Mouse (Mus musculus) heart, embryonic 14.5 days (tissue): ENCODE results near the gene Tmem147. TPM values are rescaled to one million over a fixed set of nuclear protein-coding genes. Genes with fewer than 3 reads are reported as not detected.

ENCODE experiments used
- polyA plus RNA-seq: library from polyadenylated mRNA; unstranded; fragments of >200 nt; fragmentation: Nextera tagmentation; extraction: Ambion mirVana; gene quantifications from 2 replicates; pipeline ENCODE4 v1.2.1, GENCODE M21; 2014

The Tmem147 gene
- polyA plus RNA-seq, 1 experiment from 2014 or later, result 205 TPM

Other genes with a start within 250 kb of the Tmem147 start
- not detected in 2 replicates for gene Prodh2, start 235.9 kb downstream of the Tmem147 start, polyA plus RNA-seq
- 7.2 and 9.0 TPM in 2 replicates for gene Arhgap33, start 194.5 kb downstream of the Tmem147 start, polyA plus RNA-seq
- gene Hspb6, start 177.4 kb downstream of the Tmem147 start, polyA plus RNA-seq, result 141 and 155 TPM in 2 replicates
- gene Proser3, start 177.2 kb downstream of the Tmem147 start, polyA plus RNA-seq, result 11.0 and 11.6 TPM in 2 replicates
- 27.4 and 31.3 TPM in 2 replicates for gene Lin37, start 169.7 kb downstream of the Tmem147 start, polyA plus RNA-seq
- 110 and 115 TPM in 2 replicates for gene U2af1l4, start 166.2 kb downstream of the Tmem147 start, polyA plus RNA-seq
- 5.0 and 5.3 TPM in 2 replicates for gene Gm49396, start 166.2 kb downstream of the Tmem147 start, polyA plus RNA-seq
- gene Psenen, start 165.9 kb downstream of the Tmem147 start, polyA plus RNA-seq, result 101 and 107 TPM in 2 replicates
- 2.4 and 2.7 TPM in 2 replicates for gene Igflr1, start 164.1 kb downstream of the Tmem147 start, polyA plus RNA-seq
- 8.0 and 9.7 TPM in 2 replicates for gene Kmt2b, start 140.8 kb downstream of the Tmem147 start, polyA plus RNA-seq
- gene Zbtb32, start 130.6 kb downstream of the Tmem147 start, polyA plus RNA-seq, result 0.11 and 0.19 TPM in 2 replicates
- 0.32 TPM in 1 of 2 replicates, not detected in the other for gene Upk1a, start 116.7 kb downstream of the Tmem147 start, polyA plus RNA-seq
- gene Cox6b1, start 103.4 kb downstream of the Tmem147 start, polyA plus RNA-seq, result 2,519 and 2,589 TPM in 2 replicates
- 0.19 TPM in 1 of 2 replicates, not detected in the other for gene Etv2, start 93.7 kb downstream of the Tmem147 start, polyA plus RNA-seq
- 72.5 and 75.5 TPM in 2 replicates for gene Rbm42, start 79.2 kb downstream of the Tmem147 start, polyA plus RNA-seq
- 26.1 and 27.6 TPM in 2 replicates for gene Haus5, start 64.5 kb downstream of the Tmem147 start, polyA plus RNA-seq
- not detected in 2 replicates for gene Pmis2, start 57.9 kb downstream of the Tmem147 start, polyA plus RNA-seq
- gene 2200002J24Rik, start 30.6 kb downstream of the Tmem147 start, polyA plus RNA-seq, result 1.3 and 2.8 TPM in 2 replicates
- 0.22 and 0.42 TPM in 2 replicates for gene Atp4a, start 17.3 kb downstream of the Tmem147 start, polyA plus RNA-seq
- gene Gapdhs, start 14.1 kb upstream of the Tmem147 start, polyA plus RNA-seq, result 0.43 and 0.44 TPM in 2 replicates
- 0.57 and 0.84 TPM in 2 replicates for gene Sbsn, start 21.9 kb upstream of the Tmem147 start, polyA plus RNA-seq
- gene Dmkn, start 34.2 kb upstream of the Tmem147 start, polyA plus RNA-seq, result 0.81 and 1.5 TPM in 2 replicates
- gene Krtdap, start 58.4 kb upstream of the Tmem147 start, polyA plus RNA-seq, result 1.1 TPM in 1 of 2 replicates, not detected in the other
- 0.16 TPM in 1 of 2 replicates, not detected in the other for gene Ffar2, start 94.2 kb upstream of the Tmem147 start, polyA plus RNA-seq
- not detected in 2 replicates for gene Ffar3, start 126.6 kb upstream of the Tmem147 start, polyA plus RNA-seq
- not detected in 2 replicates for gene Ffar1, start 132.0 kb upstream of the Tmem147 start, polyA plus RNA-seq
- gene Cd22, start 150.8 kb upstream of the Tmem147 start, polyA plus RNA-seq, result 0.16 TPM in 1 of 2 replicates, not detected in the other
- 0.15 TPM in 1 of 2 replicates, not detected in the other for gene Mag, start 185.3 kb upstream of the Tmem147 start, polyA plus RNA-seq
- gene Hamp2, start 195.1 kb upstream of the Tmem147 start, polyA plus RNA-seq, result not detected in 2 replicates
- gene Hamp, start 214.5 kb upstream of the Tmem147 start, polyA plus RNA-seq, result not detected in 2 replicates
- gene Usf2, start 227.3 kb upstream of the Tmem147 start, polyA plus RNA-seq, result 17.2 and 19.6 TPM in 2 replicates
- 6.1 and 6.7 TPM in 2 replicates for gene Lsr, start 243.9 kb upstream of the Tmem147 start, polyA plus RNA-seq
- 0.30 and 0.89 TPM in 2 replicates for gene Fam187b, start 244.2 kb upstream of the Tmem147 start, polyA plus RNA-seq